Mouse (Mus musculus) spleen, adult 2 months (tissue): Measurements from ENCODE around the gene Lsm14a.

Experiments
- CTCF ChIP-seq: fragments of 200-500 bp; IDR thresholded peaks from 2 replicates; pipeline ENCODE4 v1.5.1; 2011; ENCODE audit warnings: mild to moderate bottlenecking, inconsistent platforms; ENCODE audit not compliant: insufficient read depth, insufficient read length, insufficient replicate concordance; ENCODE audit errors: extremely low read depth
- POLR2A ChIP-seq: fragments of 200-500 bp; IDR thresholded peaks from 2 replicates; pipeline ENCODE4 v1.6.1; 2011; ENCODE audit warnings: low read depth, low read length, inconsistent platforms

- TF ChIP-seq CTCF (no peak), POLR2A (no peak)
Measured at GRCm38 (mm10) chr7:34438903-34439302, 45.8 kb upstream of the Lsm14a start.
